Mouse (Mus musculus) liver, postnatal 0 days (tissue): Measurements from ENCODE around the gene Cuta.

Experiments used
- CTCF ChIP-seq: sonication (generic); IDR thresholded peaks from 2 replicates; pipeline ENCODE4 v1.5.1; 2016; ENCODE audit warnings: antibody characterized with exemption, low read depth
- EP300 ChIP-seq: IDR thresholded peaks from 2 replicates; pipeline ENCODE4 v1.6.1; 2016; ENCODE audit warnings: antibody characterized with exemption, low read depth, mild to moderate bottlenecking

DNA sequence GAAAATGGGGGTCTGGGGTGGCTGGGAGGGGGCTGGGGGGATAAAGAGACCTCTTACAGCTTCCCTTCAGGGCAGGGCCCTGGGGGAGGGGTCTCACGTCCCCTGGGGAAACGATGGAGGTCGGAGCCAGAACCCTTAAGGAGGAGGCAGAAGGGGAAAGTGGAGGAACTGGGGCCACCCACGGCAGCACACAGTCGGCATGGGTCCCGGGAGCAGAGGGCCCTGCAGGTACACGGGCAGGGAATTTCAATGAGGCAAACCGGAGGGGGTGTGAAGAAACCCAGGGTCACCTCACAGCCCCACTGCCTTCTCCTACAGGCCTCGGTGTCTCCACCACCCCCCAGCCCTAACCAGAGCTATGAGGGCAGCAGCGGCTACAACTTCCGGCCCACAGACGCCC, 2.9 kb downstream of the Cuta start:
- no peak for TF ChIP-seq CTCF
- TF ChIP-seq EP300, result no peak
